Mouse (Mus musculus) forebrain, postnatal 0 days (tissue): Measurements from ENCODE around the gene Ucp2. TPM values are rescaled to one million over a fixed set of nuclear protein-coding genes. Genes with fewer than 3 reads are reported as not detected.
A peak's percentile ranks its signal among the peaks of the same experiment; 100 is the strongest.

ENCODE experiments used
- ATAC-seq: fragments of 200-750 bp; cut with Nextera tagmentation; 2 replicates; pipeline ENCODE4 v1.8.0; 2017; ENCODE audit warnings: mild to moderate bottlenecking, moderate library complexity
- DNase-seq: peaks from one replicate; pipeline ENCODE4 v3.0.0-alpha.2; 2015
- H3K27ac ChIP-seq: fragments of 300-500 bp; sonication (generic); 2 replicates; pipeline ENCODE4 v1.5.1; 2014; ENCODE audit warnings: low read depth, mild to moderate bottlenecking, antibody characterized with exemption, low read length, moderate library complexity, mixed read lengths
- H3K27me3 ChIP-seq: fragments of 300-500 bp; sonication (generic); 2 replicates; pipeline ENCODE4 v1.6.1; 2014; ENCODE audit warnings: mild to moderate bottlenecking, low read length, mixed read lengths; ENCODE audit not compliant: insufficient read depth
- H3K36me3 ChIP-seq: fragments of 300-500 bp; sonication (generic); 2 replicates; pipeline ENCODE4 v1.6.1; 2014; ENCODE audit warnings: mild to moderate bottlenecking, moderate library complexity; ENCODE audit not compliant: insufficient read depth
- H3K4me1 ChIP-seq: fragments of 300-500 bp; sonication (generic); 2 replicates; pipeline ENCODE4 v1.6.1; 2014; ENCODE audit warnings: antibody characterized with exemption; ENCODE audit not compliant: insufficient read depth
- H3K4me2 ChIP-seq: fragments of 300-500 bp; sonication (generic); 2 replicates; pipeline ENCODE4 v1.6.1; 2014; ENCODE audit warnings: low read depth, mild to moderate bottlenecking, moderate library complexity
- H3K4me3 ChIP-seq: fragments of 300-500 bp; sonication (generic); 2 replicates; pipeline ENCODE4 v1.5.1; 2014; ENCODE audit warnings: low read depth, low read length, mixed read lengths
- H3K9ac ChIP-seq: fragments of 300-500 bp; sonication (generic); 2 replicates; pipeline ENCODE4 v1.6.1; 2014; ENCODE audit warnings: mild to moderate bottlenecking
- H3K9me3 ChIP-seq: fragments of 300-500 bp; sonication (generic); 2 replicates; pipeline ENCODE4 v1.6.1; 2016; ENCODE audit warnings: low read length
- CTCF ChIP-seq: sonication (generic); IDR thresholded peaks from 2 replicates; pipeline ENCODE4 v1.5.1; 2016; ENCODE audit warnings: antibody characterized with exemption, control low read depth, low read depth
- WGBS: fragments of 180-500 bp; shearing (Covaris S2); extraction: QIAGEN DNeasy Blood & Tissue Kit; methylation state at CpG from one replicate; pipeline ENCODE4 v1.1.7; 2014; 5-methylcytosine and 5-hydroxymethylcytosine counted together
- polyA plus RNA-seq: library from polyadenylated mRNA; unstranded; fragments of >200 nt; fragmentation: Nextera tagmentation; extraction: Ambion mirVana; gene quantifications from 2 replicates; pipeline ENCODE4 v1.2.1, GENCODE M21; 2015
- total RNA-seq: library from RNA; depleted of rRNA; stranded (reverse); fragments of >200 nt; gene quantifications from 2 replicates; pipeline ENCODE4 v1.2.3, GENCODE M21; 2014

The Ucp2 gene
- total and polyA plus RNA-seq, 2 experiments from 2014 or later, result 88.3 to 106 TPM

GRCm38 (mm10) chr7:100502374-100502922 lies 9.3 kb downstream of the Ucp2 start:
- Histone ChIP-seq H3K36me3 (no peaks in the 10 kb centered on the region), H3K27me3 (no peaks in the 10 kb centered on the region), H3K27ac (no peak overlapping the region), H3K4me2 (no peak overlapping the region), H3K9me3 (no peaks in the 10 kb centered on the region), H3K4me3 (no peak overlapping the region), H3K4me1 (no peaks in the 10 kb centered on the region), H3K9ac (no peak overlapping the region)
- DNase-seq (no peak), ATAC-seq (no peak)
- WGBS, result 82% methylated on average over 7 of the region's 7 CpGs
- no peak for TF ChIP-seq CTCF

- H3K4me1 ChIP-seq, result no peaks in the 10 kb centered on the region
- no peak overlapping the region for H3K27ac ChIP-seq
- H3K9ac ChIP-seq, result no peak overlapping the region
- no peaks in the 10 kb centered on the region for H3K36me3 ChIP-seq
- no peak for ATAC-seq
- H3K4me2 ChIP-seq, result no peak overlapping the region
- no peak overlapping the region for H3K4me3 ChIP-seq
- no peak for DNase-seq
- H3K27me3 ChIP-seq, result no peaks in the 10 kb centered on the region
- WGBS, result 94% methylated on average over 5 of the region's 5 CpGs
- H3K9me3 ChIP-seq, result no peaks in the 10 kb centered on the region
- TF ChIP-seq CTCF, result no peak
These were observed 9.9 kb downstream of the Ucp2 start for GRCm38 (mm10) chr7:100503076-100503475.

DNA sequence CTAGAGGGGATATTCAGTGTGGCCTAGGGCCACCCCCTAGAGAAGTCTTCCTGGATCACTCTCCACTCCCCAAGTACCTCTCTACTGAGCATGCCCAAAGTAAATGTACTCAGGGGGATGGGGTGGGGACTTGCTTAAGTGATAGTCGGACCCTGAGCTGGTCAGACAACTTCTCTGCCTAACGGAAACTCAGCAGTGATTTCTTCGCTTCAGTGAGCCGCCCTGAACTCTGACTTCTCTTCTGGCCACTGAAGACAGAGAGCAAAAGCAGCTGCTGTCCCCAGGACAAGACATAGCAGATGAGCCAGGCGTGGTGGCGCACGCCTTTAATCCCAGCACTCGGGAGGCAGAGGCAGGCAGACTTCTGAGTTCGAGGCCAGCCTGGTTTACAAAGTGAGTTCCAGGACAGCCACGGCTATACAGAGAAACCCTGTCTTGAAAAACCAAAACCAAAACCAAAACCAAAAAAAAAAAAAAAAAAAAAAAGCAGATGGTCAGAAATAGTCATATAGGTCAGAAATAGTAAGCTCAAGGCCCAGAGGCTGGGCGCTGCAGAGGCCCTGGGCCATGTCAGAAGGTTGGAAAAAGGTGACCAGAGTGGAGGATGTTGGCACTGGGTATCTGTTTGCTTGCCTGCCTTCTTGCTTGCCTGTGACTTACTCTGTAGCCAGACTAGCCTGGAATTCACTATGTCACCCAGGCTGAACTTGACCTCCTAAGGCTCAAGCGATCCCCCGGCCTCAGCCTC lies 11.8 kb downstream of the Ucp2 start:
- Histone ChIP-seq H3K9me3 (no peaks in the 10 kb centered on the region), H3K27ac (no peak overlapping the region), H3K36me3 (no peaks in the 10 kb centered on the region), H3K4me1 (no peaks in the 10 kb centered on the region), H3K9ac (no peak overlapping the region), H3K27me3 (no peaks in the 10 kb centered on the region), H3K4me3 (no peak overlapping the region), H3K4me2 (no peak overlapping the region)
- DNase-seq (no peak), ATAC-seq (no peak)
- WGBS, result 85% methylated on average over 13 of the region's 13 CpGs
- no peak for TF ChIP-seq CTCF

DNA sequence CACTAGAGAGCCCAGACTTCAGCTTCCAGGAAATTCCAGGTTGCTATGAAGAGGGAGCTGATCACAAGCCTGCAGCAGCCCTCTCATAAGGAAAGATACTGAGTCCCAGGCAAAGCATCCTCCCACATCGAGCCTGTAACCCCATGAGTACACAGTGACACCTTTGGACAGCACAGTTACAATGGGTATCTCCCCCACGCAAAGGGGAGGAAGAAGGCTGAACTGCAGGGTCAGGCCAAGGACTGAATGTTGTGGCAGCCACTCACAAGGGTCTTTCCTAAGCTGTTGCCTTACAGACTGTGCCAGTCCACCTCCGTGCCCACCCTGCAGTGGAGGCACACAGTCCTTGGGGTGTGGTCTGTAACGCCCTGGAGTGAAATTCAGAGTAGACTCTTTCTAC lies 13.4 kb downstream of the Ucp2 start:
- no peak for TF ChIP-seq CTCF
- ATAC-seq (no peak), DNase-seq (no peak)
- Histone ChIP-seq H3K27me3 (no peaks in the 10 kb centered on the region), H3K4me2 (no peak overlapping the region), H3K36me3 (no peaks in the 10 kb centered on the region), H3K9me3 (no peaks in the 10 kb centered on the region), H3K4me1 (no peaks in the 10 kb centered on the region), H3K4me3 (no peak overlapping the region), H3K27ac (no peak overlapping the region), H3K9ac (no peak overlapping the region)
- WGBS, result 79% methylated on average over 4 of the region's 4 CpGs

GRCm38 (mm10) chr7:100508670-100509069 lies 15.5 kb downstream of the Ucp2 start:
- no peak overlapping the region for H3K9ac ChIP-seq
- H3K27me3 ChIP-seq, result no peaks in the 10 kb centered on the region
- no peak overlapping the region for H3K4me3 ChIP-seq
- ATAC-seq (no peak), DNase-seq (no peak)
- TF ChIP-seq CTCF, result no peak
- H3K27ac ChIP-seq, result no peak overlapping the region
- H3K9me3 ChIP-seq, result no peaks in the 10 kb centered on the region
- H3K36me3 ChIP-seq, result no peaks in the 10 kb centered on the region
- WGBS, result 77% methylated on average over 3 of the region's 3 CpGs
- H3K4me1 ChIP-seq, result no peaks in the 10 kb centered on the region
- H3K4me2 ChIP-seq, result no peak overlapping the region

DNA sequence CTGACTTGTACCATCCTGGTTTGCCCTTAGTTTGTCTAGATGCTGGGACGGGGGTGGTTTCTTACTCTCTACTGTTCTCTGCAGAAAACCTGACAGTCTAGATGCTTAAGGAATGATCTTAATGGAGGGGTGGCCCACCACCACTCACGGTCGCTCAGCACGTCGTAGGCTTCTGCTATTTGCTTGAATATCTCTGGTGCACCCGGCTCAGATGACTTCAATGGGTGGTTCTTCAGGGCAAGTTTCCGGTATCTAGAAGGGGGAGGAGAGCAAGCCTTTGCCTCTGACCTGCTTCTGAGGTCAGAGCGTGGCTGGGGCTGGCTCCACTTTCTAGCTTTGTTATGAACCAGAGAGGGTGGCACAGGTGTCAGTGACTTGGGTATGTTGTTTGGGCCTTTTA lies 18.5 kb downstream of the Ucp2 start:
- Histone ChIP-seq H3K4me2 (no peak overlapping the region), H3K27ac (no peak overlapping the region), H3K4me3 (no peak overlapping the region), H3K27me3 (no peaks in the 10 kb centered on the region), H3K9me3 (no peaks in the 10 kb centered on the region), H3K9ac (no peak overlapping the region), H3K36me3 (no peaks in the 10 kb centered on the region), H3K4me1 (no peaks in the 10 kb centered on the region)
- no peak for TF ChIP-seq CTCF
- WGBS, result 90% methylated on average over 8 of the region's 8 CpGs
- no peak for ATAC-seq
- no peak for DNase-seq

DNA sequence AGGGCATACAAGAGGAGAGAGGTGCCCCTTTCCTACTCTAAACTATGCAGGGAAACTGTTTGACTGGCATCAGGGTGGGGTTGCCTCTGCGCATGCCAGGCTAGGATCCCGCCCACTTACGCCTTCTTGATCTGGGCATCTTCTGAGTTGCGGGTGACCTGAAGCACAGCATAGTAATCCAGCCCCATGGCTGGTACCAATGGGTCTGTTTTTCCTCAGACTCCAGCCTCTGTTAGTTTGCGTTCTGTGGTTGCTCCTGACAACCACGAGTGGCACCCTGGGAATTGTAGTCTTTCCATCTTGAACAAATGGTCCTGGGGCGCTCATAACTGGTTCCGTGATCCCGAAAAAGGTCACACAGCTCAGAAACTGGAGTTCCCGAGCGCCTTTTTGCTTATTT lies 21.4 kb downstream of the Ucp2 start, which contains the start of gene Dnajb13:
Dnajb13 (minus strand) TSS at position 388 of the 400 bp plus-strand sequence.
- ATAC-seq (peak; percentile 87), DNase-seq (peak; percentile 39)
- no peak for TF ChIP-seq CTCF
- Histone ChIP-seq H3K9me3 (no peaks in the 10 kb centered on the region), H3K36me3 (no peaks in the 10 kb centered on the region), H3K27ac (no peak within 1 kb of the TSS), H3K4me3 (peak within 1 kb of the TSS; percentile 3; the same call in 1 of the 2 replicates), H3K4me1 (no peaks in the 10 kb centered on the region), H3K9ac (no peak within 1 kb of the TSS), H3K4me2 (peak within 1 kb of the TSS; percentile 29), H3K27me3 (no peaks in the 10 kb centered on the region)
- 52% methylated on average over 11 of the region's 11 CpGs for WGBS
